Mouse (Mus musculus) urinary bladder, postnatal 14 days (tissue): Measurements from ENCODE around the gene Usp12.
"Not testable (repeated sequence)": the region's sequence is repeated elsewhere in the genome, so short reads cannot be mapped to it uniquely, and the experiment has no call there.

Experiments
- DNase-seq: peaks from one replicate; pipeline ENCODE4 v3.0.0; 2021; ENCODE audit warnings: low spot score

Gene Usp12

GRCm38 (mm10) chr5:146736970-146737495 lies 57.8 kb downstream of the Usp12 start:
- DNase-seq, result no peak

- no peak for DNase-seq
Measured at GRCm38 (mm10) chr5:146736348-146736747, 58.5 kb downstream of the Usp12 start.

DNA sequence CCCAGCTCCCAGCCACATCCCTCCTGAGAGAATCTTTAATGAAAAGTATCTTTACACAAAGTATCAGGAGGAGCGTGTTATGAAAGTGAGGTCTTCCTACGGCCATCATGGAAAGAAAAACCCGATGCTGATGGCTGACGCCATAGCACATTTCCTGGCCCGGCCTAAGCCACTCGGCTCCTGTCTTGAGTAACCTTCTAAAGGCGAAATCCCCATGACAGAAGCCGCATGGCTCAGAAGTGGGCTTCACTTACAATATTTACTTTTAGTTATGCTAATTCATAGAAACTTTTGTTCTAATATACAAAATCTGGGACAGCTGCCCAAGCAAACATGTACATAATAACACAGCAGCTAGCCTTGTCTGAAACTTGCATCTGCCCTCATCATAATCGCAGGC lies 59.8 kb downstream of the Usp12 start:
- DNase-seq, result not testable (repeated sequence)

GRCm38 (mm10) chr5:146733888-146734640 lies 60.7 kb downstream of the Usp12 start:
- DNase-seq, result peak; percentile 18

- no peak for DNase-seq
Measured at GRCm38 (mm10) chr5:146733372-146733771, 61.4 kb downstream of the Usp12 start.

GRCm38 (mm10) chr5:146727006-146727405 lies 67.8 kb downstream of the Usp12 start:
- no peak for DNase-seq

DNA sequence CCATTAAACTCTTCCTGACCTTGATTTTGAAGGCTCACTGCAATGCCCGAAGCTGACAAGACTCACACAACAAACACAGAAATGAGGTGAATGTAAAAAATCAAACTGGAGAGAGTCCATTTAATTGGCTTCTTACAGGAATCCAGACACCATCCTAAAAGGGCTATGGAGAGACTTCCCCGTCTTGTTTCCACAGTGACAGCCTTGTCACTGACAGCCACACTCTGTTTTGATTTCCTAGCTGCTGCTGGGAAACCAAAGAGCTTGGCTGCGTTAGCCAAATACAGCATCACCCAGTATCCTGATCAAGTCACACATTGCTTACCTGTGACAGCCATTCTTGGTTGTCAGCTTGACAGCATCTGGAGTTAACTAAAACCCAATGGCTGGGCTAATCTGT lies 69.8 kb downstream of the Usp12 start:
- DNase-seq, result no peak

- DNase-seq, result no peak
Measured at GRCm38 (mm10) chr5:146723452-146723851, 71.4 kb downstream of the Usp12 start.

GRCm38 (mm10) chr5:146722226-146722625 lies 72.6 kb downstream of the Usp12 start:
- no peak for DNase-seq

- no peak for DNase-seq
Measured at GRCm38 (mm10) chr5:146719584-146720356, 75.0 kb downstream of the Usp12 start.

DNA sequence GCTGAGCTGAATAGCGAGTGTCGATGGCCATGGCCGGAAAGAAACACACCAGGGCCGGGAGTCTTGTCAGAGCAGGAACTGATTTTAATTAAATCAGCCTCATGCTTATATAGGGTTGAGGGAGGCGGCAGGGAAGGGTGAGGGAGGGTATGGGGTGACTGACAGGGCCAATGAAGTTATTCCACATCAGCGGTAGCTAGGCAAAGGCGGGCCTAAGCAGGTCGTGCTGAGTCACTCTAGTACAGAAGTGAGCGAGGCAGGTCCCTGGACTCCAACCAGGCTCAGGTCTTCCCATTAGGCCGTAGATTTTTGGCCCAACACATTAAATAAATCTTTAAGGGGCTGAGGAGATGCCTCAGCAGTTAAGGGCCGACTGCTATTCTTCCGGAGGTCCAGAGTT lies 81.0 kb downstream of the Usp12 start:
- DNase-seq, result no peak

DNA sequence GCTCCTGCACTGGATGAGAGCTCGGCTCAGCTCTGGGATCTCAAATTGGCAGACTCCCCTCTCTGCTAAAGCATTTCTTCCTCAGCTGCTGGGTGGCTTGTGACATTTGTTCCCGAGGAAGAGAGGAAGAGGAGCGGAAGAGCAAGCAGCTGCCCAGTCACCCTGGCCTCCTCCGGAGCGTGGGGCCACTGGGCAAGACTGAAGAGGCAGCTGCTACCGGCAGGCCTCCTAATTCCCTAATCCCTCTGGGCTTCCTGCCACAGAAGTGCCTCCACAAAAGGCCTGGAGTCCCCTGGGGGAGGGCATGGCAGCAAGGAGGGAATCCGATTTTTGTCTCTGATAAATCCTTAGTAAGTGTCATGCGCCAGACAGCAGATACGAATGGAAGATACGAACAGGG lies 81.7 kb downstream of the Usp12 start:
- DNase-seq, result peak; percentile 29

GRCm38 (mm10) chr5:146712282-146712918 lies 82.4 kb downstream of the Usp12 start:
- no peak for DNase-seq

DNA sequence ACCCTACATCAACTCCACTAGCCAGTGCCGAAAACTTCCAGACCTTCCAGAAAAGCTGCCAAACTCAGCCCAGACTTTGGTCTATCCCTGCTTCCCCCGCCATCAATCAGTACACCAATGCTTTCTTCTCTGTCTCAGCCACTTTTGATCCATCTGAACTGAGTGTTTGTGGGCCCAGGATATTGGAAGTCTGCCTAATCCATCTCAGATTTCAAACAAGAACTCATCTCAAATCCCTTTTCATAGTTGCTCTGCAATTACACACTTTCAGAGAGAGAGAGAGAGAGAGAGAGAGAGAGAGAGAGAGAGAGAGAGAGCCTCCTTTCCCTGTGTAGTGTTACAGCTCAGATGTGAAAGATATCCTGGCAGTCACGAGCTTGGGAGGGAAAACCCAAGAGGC lies 85.4 kb downstream of the Usp12 start:
- no peak for DNase-seq

- DNase-seq, result peak; percentile 87
Measured at GRCm38 (mm10) chr5:146705815-146706408, 88.9 kb downstream of the Usp12 start.

DNA sequence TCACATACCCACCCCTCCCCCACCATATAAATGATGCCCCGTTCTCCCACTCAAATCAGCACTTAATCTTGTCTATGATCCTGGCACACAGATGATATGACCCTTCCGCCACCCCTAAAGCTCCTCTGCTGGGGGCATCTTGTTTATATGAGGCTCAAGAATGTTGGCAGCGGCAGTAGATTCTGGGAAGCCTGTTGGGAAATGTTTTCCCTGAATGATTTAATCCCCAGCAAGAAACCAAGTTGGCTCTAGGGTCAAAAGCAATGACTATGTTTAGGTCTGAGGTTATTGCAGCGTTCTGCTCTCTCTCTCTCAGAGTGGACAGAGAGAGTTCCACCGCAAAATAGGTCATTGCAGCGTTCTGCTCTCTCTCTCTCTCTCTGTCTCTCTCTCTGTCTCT lies 89.4 kb downstream of the Usp12 start:
- no peak for DNase-seq

- DNase-seq, result no peak
Measured at GRCm38 (mm10) chr5:146704241-146704640, 90.6 kb downstream of the Usp12 start.

DNA sequence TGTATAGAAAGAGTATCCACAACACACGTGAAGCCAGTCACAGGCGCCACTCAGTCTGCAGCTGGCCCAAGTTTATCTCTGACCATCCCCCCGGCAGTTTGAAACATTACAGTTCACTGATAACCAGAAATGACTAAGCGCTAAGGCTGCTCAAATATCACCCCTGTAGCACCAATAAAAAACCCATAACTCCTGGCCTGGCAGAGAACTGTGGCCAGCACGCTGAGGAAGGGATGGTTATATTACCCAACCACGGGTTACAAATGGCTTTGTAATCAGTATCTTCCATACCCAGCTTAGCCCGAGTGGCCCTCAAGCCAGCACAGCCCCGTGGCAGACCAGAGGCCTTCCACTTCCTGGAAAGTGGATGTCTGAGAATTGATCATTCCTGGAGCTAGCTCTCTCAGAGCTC lies 91.1 kb downstream of the Usp12 start:
- DNase-seq, result peak; percentile 58

DNA sequence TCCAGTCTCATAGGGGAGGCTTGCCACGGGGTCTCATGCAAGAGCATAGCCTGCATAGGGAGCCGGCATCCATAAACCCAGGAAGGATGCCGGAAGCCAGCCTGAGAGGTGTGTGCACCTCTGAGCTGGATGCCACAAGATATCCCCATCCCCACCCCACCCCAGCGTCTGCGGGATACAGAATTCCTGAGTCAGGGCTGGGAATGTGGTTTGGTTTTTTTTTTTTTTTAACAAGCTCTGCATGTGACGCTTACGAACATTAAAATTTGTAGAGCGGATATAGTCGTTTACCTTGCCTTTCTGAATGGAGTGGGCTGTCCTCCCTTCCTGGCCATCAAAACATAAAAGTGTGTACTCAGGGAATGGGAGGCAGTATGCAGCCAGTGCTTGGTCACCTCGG lies 94.7 kb downstream of the Usp12 start:
- DNase-seq, result no peak

- DNase-seq, result no peak
Measured at GRCm38 (mm10) chr5:146699433-146700019, 95.3 kb downstream of the Usp12 start.

- DNase-seq, result no peak
Measured at GRCm38 (mm10) chr5:146695543-146695942, 99.3 kb downstream of the Usp12 start.

DNA sequence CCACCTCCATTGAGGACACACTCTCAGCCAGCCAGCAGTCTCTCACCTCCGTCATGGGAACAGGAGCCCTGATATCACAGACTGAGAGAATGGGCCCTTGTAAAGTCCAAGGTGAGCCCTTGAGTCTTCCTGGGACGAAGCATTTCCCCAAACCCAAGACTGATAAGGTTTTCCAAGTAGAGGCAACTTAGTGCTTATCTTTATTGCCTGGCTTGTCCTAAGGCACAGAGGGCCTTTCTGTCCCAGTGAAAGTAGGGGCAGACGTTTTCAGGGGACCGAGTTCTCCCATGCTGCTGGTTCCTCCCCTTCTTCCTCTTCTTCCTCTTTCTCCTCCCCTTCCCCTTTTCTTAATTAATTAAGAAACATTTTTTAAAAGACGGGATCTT lies 101.8 kb downstream of the Usp12 start:
- no peak for DNase-seq
